Mouse (Mus musculus) liver, postnatal 0 days (tissue): ENCODE measurements around the gene Wdr18. TPM values are rescaled to one million over a fixed set of nuclear protein-coding genes. Genes with fewer than 3 reads are reported as not detected.
A peak's percentile ranks its signal among the peaks of the same experiment; 100 is the strongest.

Experiments
- ATAC-seq: fragments of 200-750 bp; cut with Nextera tagmentation; 2 replicates; pipeline ENCODE4 v1.8.0; 2017; ENCODE audit warnings: mild to moderate bottlenecking, moderate library complexity
- DNase-seq: peaks from one replicate; pipeline ENCODE4 v3.0.0-alpha.2; 2016
- H3K27ac ChIP-seq: fragments of 300-500 bp; sonication (generic); 2 replicates; pipeline ENCODE4 v1.5.1; 2014; ENCODE audit warnings: antibody characterized with exemption, moderate library complexity, mild to moderate bottlenecking, low read depth
- H3K27me3 ChIP-seq: fragments of 300-500 bp; sonication (generic); 2 replicates; pipeline ENCODE4 v1.6.1; 2014; ENCODE audit warnings: low read length, control low read depth, mixed read lengths; ENCODE audit not compliant: insufficient read depth
- H3K36me3 ChIP-seq: fragments of 300-500 bp; sonication (generic); replicated peaks from 2 replicates; pipeline ENCODE4 v1.6.1; 2014; ENCODE audit warnings: mild to moderate bottlenecking, control low read depth, low read length, moderate library complexity, mixed read lengths; ENCODE audit not compliant: insufficient read depth
- H3K4me1 ChIP-seq: fragments of 300-500 bp; sonication (generic); 2 replicates; pipeline ENCODE4 v1.6.1; 2014; ENCODE audit warnings: antibody characterized with exemption, mild to moderate bottlenecking, control low read depth; ENCODE audit not compliant: insufficient read depth
- H3K4me2 ChIP-seq: fragments of 300-500 bp; sonication (generic); 2 replicates; pipeline ENCODE4 v1.6.1; 2014; ENCODE audit warnings: low read depth, mild to moderate bottlenecking, low read length, moderate library complexity, mixed read lengths
- H3K4me3 ChIP-seq: fragments of 300-500 bp; sonication (generic); 2 replicates; pipeline ENCODE4 v1.5.1; 2014; ENCODE audit warnings: low read depth, low read length
- H3K9ac ChIP-seq: fragments of 300-500 bp; sonication (generic); replicated peaks from 2 replicates; pipeline ENCODE4 v1.6.1; 2014; ENCODE audit warnings: mild to moderate bottlenecking, moderate library complexity
- H3K9me3 ChIP-seq: fragments of 300-500 bp; sonication (generic); 2 replicates; pipeline ENCODE4 v1.6.1; 2016; ENCODE audit warnings: mild to moderate bottlenecking, control low read depth, low read length, mixed read lengths
- CTCF ChIP-seq: sonication (generic); IDR thresholded peaks from 2 replicates; pipeline ENCODE4 v1.5.1; 2016; ENCODE audit warnings: antibody characterized with exemption, low read depth
- EP300 ChIP-seq: IDR thresholded peaks from 2 replicates; pipeline ENCODE4 v1.6.1; 2016; ENCODE audit warnings: antibody characterized with exemption, low read depth, mild to moderate bottlenecking
- WGBS: fragments of 180-500 bp; shearing (Covaris S2); extraction: QIAGEN DNeasy Blood & Tissue Kit; methylation state at CpG from one replicate; pipeline ENCODE4 v1.1.7; 2014; ENCODE audit not compliant: insufficient replicate concordance; 5-methylcytosine and 5-hydroxymethylcytosine counted together
- polyA plus RNA-seq: library from polyadenylated mRNA; unstranded; fragments of >200 nt; fragmentation: Nextera tagmentation; extraction: Ambion mirVana; gene quantifications from 2 replicates; pipeline ENCODE4 v1.2.1, GENCODE M21; 2015

Wdr18 gene
- polyA plus RNA-seq, 1 experiment from 2014 or later = 40.7 TPM

DNA sequence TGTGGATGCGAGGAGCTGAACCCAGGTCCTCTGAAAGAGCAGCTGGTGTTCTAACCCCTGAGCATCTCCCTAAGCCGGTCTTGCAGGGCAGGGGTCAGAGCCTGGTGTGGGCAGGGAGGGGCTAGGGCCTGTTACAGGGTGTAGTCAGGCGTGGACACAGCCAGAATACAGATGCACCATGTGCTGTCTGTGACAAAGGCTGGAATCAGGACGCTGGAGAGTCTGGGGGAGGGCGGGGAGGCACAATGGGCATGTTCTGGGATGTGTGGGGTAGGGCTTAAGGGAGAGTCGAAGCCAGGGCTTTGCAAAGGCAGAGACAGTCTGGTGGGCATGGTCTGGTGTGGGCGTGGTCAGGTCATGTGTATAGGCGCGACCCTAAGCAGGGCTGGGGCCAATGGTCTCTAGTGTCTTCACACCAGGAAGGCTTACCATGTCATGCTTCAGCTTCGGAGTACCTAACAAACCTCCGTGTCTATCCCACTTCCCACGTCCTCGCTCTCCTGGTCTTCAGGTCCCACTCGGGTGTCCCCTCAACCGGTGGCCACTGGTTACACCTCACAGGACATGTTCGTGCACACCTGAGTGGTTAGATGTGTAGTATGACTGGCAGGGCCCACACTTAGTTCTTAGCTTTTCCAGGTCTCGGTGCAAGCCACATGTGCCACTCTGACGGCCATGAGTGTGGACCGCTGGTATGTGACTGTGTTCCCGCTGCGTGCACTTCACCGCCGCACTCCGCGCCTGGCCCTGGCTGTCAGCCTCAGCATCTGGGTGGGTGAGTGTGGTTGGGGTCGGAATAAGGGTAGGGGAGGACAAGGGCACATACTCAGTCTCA, 39.7 kb upstream of the Wdr18 start:
- no peak for ATAC-seq
- Histone ChIP-seq H3K9me3 (no peaks in the 10 kb centered on the region), H3K4me1 (peaks cover 46% of the 10 kb centered on the region), H3K27ac (no peak overlapping the region), H3K27me3 (peaks cover 56% of the 10 kb centered on the region), H3K4me3 (0 out of 2 replicates have a peak overlapping the region, but pooled peaks have one; percentile 10), H3K4me2 (no peak overlapping the region), H3K9ac (no peak overlapping the region), H3K36me3 (no peaks in the 10 kb centered on the region)
- TF ChIP-seq CTCF = no peak
- no peak for DNase-seq
- WGBS = 26% methylated on average over 26 of the region's 26 CpGs

DNA sequence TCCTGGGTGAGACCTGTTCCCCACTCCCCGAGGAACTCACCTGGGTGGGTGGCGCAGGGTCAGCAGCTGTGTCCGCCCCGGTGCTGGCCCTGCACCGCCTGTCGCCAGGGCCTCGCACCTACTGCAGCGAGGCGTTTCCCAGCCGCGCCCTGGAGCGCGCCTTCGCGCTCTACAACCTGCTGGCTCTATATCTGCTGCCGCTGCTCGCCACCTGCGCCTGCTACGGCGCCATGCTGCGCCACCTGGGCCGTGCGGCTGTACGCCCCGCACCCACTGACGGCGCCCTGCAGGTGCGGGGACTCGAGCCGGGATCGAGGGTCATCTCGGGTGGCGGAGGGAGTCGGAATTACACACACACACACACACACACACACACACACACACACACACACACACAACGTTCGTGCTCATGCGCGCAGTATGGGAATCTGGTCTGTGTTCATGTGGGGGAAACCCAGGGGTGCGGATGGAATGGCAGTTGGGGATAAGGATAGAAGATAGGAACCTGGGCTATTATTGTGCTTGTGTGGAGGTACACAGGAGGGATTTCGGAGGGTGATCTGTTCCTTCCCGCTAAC, 38.9 kb upstream of the Wdr18 start, which contains the start of gene R3hdm4:
Gene R3hdm4 (minus strand): TSS at position 251 of the 578 bp plus-strand sequence.
- WGBS = 12% methylated on average over 31 of the region's 41 CpGs
- Histone ChIP-seq H3K9me3 (no peaks in the 10 kb centered on the region), H3K9ac (no peak within 1 kb of the TSS), H3K4me3 (0 out of 2 replicates have a peak within 1 kb of the TSS, but pooled peaks have one; percentile 19), H3K4me1 (peaks cover 46% of the 10 kb centered on the region), H3K4me2 (peak within 1 kb of the TSS; percentile 50), H3K27me3 (peaks cover 56% of the 10 kb centered on the region), H3K27ac (no peak within 1 kb of the TSS), H3K36me3 (no peaks in the 10 kb centered on the region)
- DNase-seq = no peak
- no peak for ATAC-seq
- no peak for TF ChIP-seq EP300
- no peak for TF ChIP-seq CTCF

DNA sequence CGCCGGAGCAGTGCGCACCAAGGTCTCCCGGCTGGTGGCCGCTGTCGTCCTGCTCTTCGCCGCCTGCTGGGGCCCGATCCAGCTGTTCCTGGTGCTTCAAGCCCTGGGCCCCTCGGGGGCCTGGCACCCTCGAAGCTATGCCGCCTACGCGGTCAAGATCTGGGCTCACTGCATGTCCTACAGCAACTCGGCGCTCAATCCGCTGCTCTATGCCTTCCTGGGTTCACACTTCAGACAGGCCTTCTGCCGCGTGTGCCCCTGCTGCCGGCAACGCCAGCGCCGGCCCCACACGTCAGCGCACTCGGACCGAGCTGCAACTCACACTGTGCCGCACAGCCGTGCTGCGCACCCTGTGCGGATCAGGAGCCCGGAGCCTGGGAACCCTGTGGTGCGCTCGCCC, 38.4 kb upstream of the Wdr18 start:
- Histone ChIP-seq H3K27ac (no peak overlapping the region), H3K9ac (no peak overlapping the region), H3K4me2 (peak overlapping the region; percentile 50), H3K36me3 (no peaks in the 10 kb centered on the region), H3K4me3 (0 out of 2 replicates have a peak overlapping the region, but pooled peaks have one; percentile 19), H3K9me3 (no peaks in the 10 kb centered on the region), H3K27me3 (peaks cover 56% of the 10 kb centered on the region), H3K4me1 (peaks cover 48% of the 10 kb centered on the region)
- DNase-seq (no peak), ATAC-seq (no peak)
- TF ChIP-seq CTCF (no peak), EP300 (no peak)
- WGBS = 8% methylated on average over 34 of the region's 34 CpGs

DNA sequence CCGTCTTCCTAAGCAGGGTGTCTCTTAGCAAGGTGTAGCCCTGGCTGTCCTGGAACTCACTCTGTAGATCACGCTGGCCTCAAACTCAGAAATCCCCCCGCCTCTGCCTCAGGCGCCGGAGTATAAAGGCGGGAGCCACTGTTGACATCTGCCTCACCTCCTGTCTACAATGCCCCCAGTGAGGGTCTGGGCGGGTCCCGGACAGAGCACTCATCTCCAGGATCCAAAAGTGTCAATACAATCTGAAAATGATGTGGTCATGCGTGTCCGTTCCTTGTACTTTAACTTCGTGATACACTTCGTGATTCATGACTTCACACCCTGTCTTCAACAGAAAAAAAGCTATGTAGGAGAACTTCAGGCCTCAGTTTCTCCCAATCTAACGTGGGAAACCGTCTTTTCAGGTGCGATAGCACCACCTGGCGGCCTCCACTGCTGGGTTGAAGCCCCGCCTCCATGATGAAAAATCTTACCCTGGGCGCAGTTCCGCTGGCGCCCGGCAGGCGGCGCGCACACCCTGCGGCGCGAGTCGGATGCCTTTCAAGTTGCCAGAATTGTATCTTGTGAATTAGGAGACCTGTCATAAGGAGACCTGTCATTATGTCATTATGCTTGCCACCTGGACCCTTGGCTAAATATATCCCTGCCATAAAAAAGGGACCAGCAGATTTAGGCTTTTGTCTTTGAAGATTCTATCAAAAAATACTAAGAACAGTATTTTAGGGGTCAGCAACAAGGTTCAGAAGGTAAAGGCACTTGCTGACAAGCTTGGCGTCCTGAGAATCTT, 34.8 kb upstream of the Wdr18 start:
- H3K36me3 ChIP-seq = no peaks in the 10 kb centered on the region
- H3K4me1 ChIP-seq = peaks cover 42% of the 10 kb centered on the region
- H3K9ac ChIP-seq = no peak overlapping the region
- H3K4me2 ChIP-seq = peak overlapping the region; percentile 97
- WGBS = 17% methylated on average over 29 of the region's 29 CpGs
- no peak overlapping the region for H3K4me3 ChIP-seq
- peak; percentile 94 for DNase-seq
- TF ChIP-seq CTCF (peak; percentile 100), EP300 (peak; percentile 51; the same call in 1 of the 2 replicates)
- no peak overlapping the region for H3K27ac ChIP-seq
- H3K9me3 ChIP-seq = no peaks in the 10 kb centered on the region
- ATAC-seq = peak; percentile 11; the same call in 1 of the 2 replicates
- peaks cover 27% of the 10 kb centered on the region for H3K27me3 ChIP-seq

- Histone ChIP-seq H3K27ac (peak overlapping the region; percentile 95), H3K9ac (peak overlapping the region; percentile 85), H3K4me3 (peak overlapping the region; percentile 86), H3K4me2 (peak overlapping the region; percentile 97), H3K4me1 (peaks cover 35% of the 10 kb centered on the region), H3K36me3 (peaks cover under 1% of the 10 kb centered on the region; the same call in 1 of the 2 replicates), H3K9me3 (no peaks in the 10 kb centered on the region), H3K27me3 (peaks cover 20% of the 10 kb centered on the region)
- DNase-seq = peak; percentile 39
- TF ChIP-seq EP300 (no peak), CTCF (no peak)
- whole genome bisulfite sequencing = 10% methylated on average over 14 of the region's 15 CpGs
- ATAC-seq = no peak
Measured at GRCm38 (mm10) chr10:79925785-79926490, 34.0 kb upstream of the Wdr18 start.
